Mouse (Mus musculus): ENCODE data around the gene 1700037H04Rik. TPM values are rescaled to one million over a fixed set of nuclear protein-coding genes. Genes with fewer than 3 reads are reported as not detected.

1700037H04Rik gene
- polyA plus RNA-seq, 1 experiment, result 208 TPM

GRCm38 (mm10) chr2:131187602-131187922 lies 27.7 kb upstream of the 1700037H04Rik start:
- no peak for TF ChIP-seq GATA1 (IDR thresholded peaks at IDR 0.05; ENCODE audit: low read length)

- no peak for TF ChIP-seq GATA1 (IDR thresholded peaks at IDR 0.05; ENCODE audit: low read length)
Observed at GRCm38 (mm10) chr2:131186771-131187601, 27.1 kb upstream of the 1700037H04Rik start, which contains the start of the genes Cdc25b and Spef1. Cdc25b (plus strand) TSS chr2:131186949. Spef1 (minus strand) TSS chr2:131187282.

GRCm38 (mm10) chr2:131186343-131186742 lies 26.5 kb upstream of the 1700037H04Rik start:
- no peak for TF ChIP-seq GATA1 (IDR thresholded peaks at IDR 0.05; ENCODE audit: low read length)

- no peak for TF ChIP-seq GATA1 (IDR thresholded peaks at IDR 0.05; ENCODE audit: low read length)
Observed at GRCm38 (mm10) chr2:131179990-131180587, 20.2 kb upstream of the 1700037H04Rik start, which contains the start of gene Cenpb. Cenpb (minus strand) TSS chr2:131180067.

GRCm38 (mm10) chr2:131179246-131179886 lies 19.5 kb upstream of the 1700037H04Rik start:
- TF ChIP-seq GATA1 (IDR thresholded peaks at IDR 0.05; ENCODE audit: low read length), result no peak

GRCm38 (mm10) chr2:131178828-131179245 lies 19.0 kb upstream of the 1700037H04Rik start:
- no peak for TF ChIP-seq GATA1 (IDR thresholded peaks at IDR 0.05; ENCODE audit: low read length)

GRCm38 (mm10) chr2:131177932-131178331 lies 18.1 kb upstream of the 1700037H04Rik start:
- TF ChIP-seq GATA1 (IDR thresholded peaks at IDR 0.05; ENCODE audit: low read length), result no peak

- no peak for TF ChIP-seq GATA1 (IDR thresholded peaks at IDR 0.05; ENCODE audit: low read length)
Observed at GRCm38 (mm10) chr2:131176491-131176890, 16.6 kb upstream of the 1700037H04Rik start.

- TF ChIP-seq GATA1 (IDR thresholded peaks at IDR 0.05; ENCODE audit: low read length), result no peak
Observed at GRCm38 (mm10) chr2:131175945-131176309, 16.0 kb upstream of the 1700037H04Rik start.

- TF ChIP-seq GATA1 (IDR thresholded peaks at IDR 0.05; ENCODE audit: low read length), result no peak
Observed at GRCm38 (mm10) chr2:131175286-131175944, 15.5 kb upstream of the 1700037H04Rik start.

- TF ChIP-seq GATA1 (IDR thresholded peaks at IDR 0.05; ENCODE audit: low read length), result no peak
Observed at GRCm38 (mm10) chr2:131174700-131175099, 14.8 kb upstream of the 1700037H04Rik start.

GRCm38 (mm10) chr2:131172322-131172721 lies 12.4 kb upstream of the 1700037H04Rik start:
- TF ChIP-seq GATA1 (IDR thresholded peaks at IDR 0.05; ENCODE audit: low read length), result no peak

- no peak for TF ChIP-seq GATA1 (IDR thresholded peaks at IDR 0.05; ENCODE audit: low read length)
Observed at GRCm38 (mm10) chr2:131171401-131172104, 11.7 kb upstream of the 1700037H04Rik start.

GRCm38 (mm10) chr2:131170936-131171335 lies 11.1 kb upstream of the 1700037H04Rik start:
- no peak for TF ChIP-seq GATA1 (IDR thresholded peaks at IDR 0.05; ENCODE audit: low read length)

- TF ChIP-seq GATA1 (IDR thresholded peaks at IDR 0.05; ENCODE audit: low read length), result no peak
Observed at GRCm38 (mm10) chr2:131168914-131169313, 9.0 kb upstream of the 1700037H04Rik start.
